Mouse (Mus musculus): Measurements from ENCODE around the gene Tmem215. TPM values are rescaled to one million over a fixed set of nuclear protein-coding genes. Genes with fewer than 3 reads are reported as not detected.

The Tmem215 gene
- 0.07 and 0.21 TPM in 2 replicates for polyA plus RNA-seq (2014; fragmentation: Nextera tagmentation; extraction: Ambion mirVana)

- Histone ChIP-seq H3K4me2 (ENCODE audit: low read depth, severe bottlenecking) (peak within 1 kb of the TSS; percentile 81), H3K27ac (replicated peaks; ENCODE audit: low read depth, low read length) (no peak within 1 kb of the TSS), H3K36me3 (ENCODE audit: control insufficient read depth, insufficient read depth, low read length) (no peaks in the 10 kb centered on the region), H3K9me3 (ENCODE audit: control insufficient read depth, low read length) (no peaks in the 10 kb centered on the region), H3K4me1 (ENCODE audit: control insufficient read depth, insufficient read depth, low read length) (no peaks in the 10 kb centered on the region), H3K4me3 (ENCODE audit: low read depth, low read length) (peak within 1 kb of the TSS; percentile 39), H3K27me3 (ENCODE audit: control insufficient read depth, insufficient read depth, low read length) (peaks cover 7% of the 10 kb centered on the region; the same call in 1 of the 2 replicates), H3K9ac (ENCODE audit: low read length) (peak within 1 kb of the TSS; percentile 45)
- DNase-seq (ENCODE audit: low spot score) (no peak), ATAC-seq (ENCODE audit: insufficient number of reproducible peaks, low FRiP score, low TSS enrichment, low read depth) (no peak)
- WGBS: 77% methylated on average over 10 of the region's 10 CpGs
These were observed at the start of gene Tmem215 for GRCm38 (mm10) chr4:40471880-40472279. Gene Tmem215 (plus strand): TSS chr4:40472180.

DNA sequence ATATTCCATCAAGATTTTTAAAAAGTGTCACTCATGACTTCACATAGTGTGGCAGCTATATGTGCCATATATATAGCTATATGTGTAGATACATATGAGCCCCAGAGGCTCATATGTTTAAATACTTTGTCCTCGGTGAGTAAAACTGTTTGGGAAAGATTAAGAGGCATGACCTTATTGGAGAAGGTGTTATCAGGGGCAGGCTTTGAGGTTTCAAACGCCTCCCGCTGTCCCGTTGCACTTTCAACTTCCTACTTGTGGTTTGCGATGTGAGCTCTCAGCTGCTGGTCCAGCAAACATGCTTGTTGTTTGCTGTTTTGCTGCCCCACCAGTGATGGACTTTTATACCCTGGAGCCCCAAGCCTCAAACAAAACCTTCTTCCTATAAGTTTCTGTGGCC, 40.1 kb upstream of the Tmem215 start:
- ATAC-seq (ENCODE audit: insufficient number of reproducible peaks, low FRiP score, low TSS enrichment, low read depth) (no peak), DNase-seq (ENCODE audit: low spot score) (no peak)
- H3K4me3 ChIP-seq (ENCODE audit: low read depth, low read length): no peak overlapping the region
- no peak overlapping the region for H3K27ac ChIP-seq (replicated peaks; ENCODE audit: low read depth, low read length)
- 73% methylated on average over 5 of the region's 5 CpGs for WGBS
- no peaks in the 10 kb centered on the region for H3K36me3 ChIP-seq (ENCODE audit: control insufficient read depth, insufficient read depth, low read length)
- no peak overlapping the region for H3K9ac ChIP-seq (ENCODE audit: low read length)
- H3K4me1 ChIP-seq (ENCODE audit: control insufficient read depth, insufficient read depth, low read length): no peaks in the 10 kb centered on the region
- no peak overlapping the region for H3K4me2 ChIP-seq (ENCODE audit: low read depth, severe bottlenecking)
- no peaks in the 10 kb centered on the region for H3K27me3 ChIP-seq (ENCODE audit: control insufficient read depth, insufficient read depth, low read length)
- no peaks in the 10 kb centered on the region for H3K9me3 ChIP-seq (ENCODE audit: control insufficient read depth, low read length)

- no peaks in the 10 kb centered on the region for H3K27me3 ChIP-seq (ENCODE audit: control insufficient read depth, insufficient read depth, low read length)
- no peaks in the 10 kb centered on the region for H3K9me3 ChIP-seq (ENCODE audit: control insufficient read depth, low read length)
- ATAC-seq (ENCODE audit: insufficient number of reproducible peaks, low FRiP score, low TSS enrichment, low read depth) (no peak), DNase-seq (ENCODE audit: low spot score) (no peak)
- no peaks in the 10 kb centered on the region for H3K4me1 ChIP-seq (ENCODE audit: control insufficient read depth, insufficient read depth, low read length)
- WGBS: 51% methylated on average over 3 of the region's 3 CpGs
- no peak overlapping the region for H3K4me2 ChIP-seq (ENCODE audit: low read depth, severe bottlenecking)
- no peak overlapping the region for H3K9ac ChIP-seq (ENCODE audit: low read length)
- H3K36me3 ChIP-seq (ENCODE audit: control insufficient read depth, insufficient read depth, low read length): no peaks in the 10 kb centered on the region
- H3K4me3 ChIP-seq (ENCODE audit: low read depth, low read length): no peak overlapping the region
- no peak overlapping the region for H3K27ac ChIP-seq (replicated peaks; ENCODE audit: low read depth, low read length)
These were observed 38.6 kb upstream of the Tmem215 start for GRCm38 (mm10) chr4:40433379-40433778.

DNA sequence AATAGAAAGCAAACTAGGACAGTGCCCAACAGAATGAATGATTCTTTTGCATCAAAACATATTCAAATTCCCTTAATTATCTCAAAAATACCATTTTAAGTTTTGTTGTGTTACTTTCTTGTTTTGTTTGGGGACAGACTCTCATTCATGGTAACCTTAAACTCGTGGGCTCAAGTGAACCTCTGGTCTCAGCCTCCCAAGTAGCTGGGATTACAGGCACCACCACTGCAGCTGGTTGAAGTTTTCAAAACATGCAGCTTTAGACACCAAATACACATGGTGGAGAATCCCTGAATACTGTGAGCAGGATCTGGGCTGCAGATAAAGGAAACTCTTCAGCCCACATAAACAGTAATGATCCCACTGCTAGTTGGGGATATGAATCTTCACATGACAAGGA, 37.6 kb upstream of the Tmem215 start:
- 64% methylated on average over 1 of the region's 1 CpGs for WGBS

DNA sequence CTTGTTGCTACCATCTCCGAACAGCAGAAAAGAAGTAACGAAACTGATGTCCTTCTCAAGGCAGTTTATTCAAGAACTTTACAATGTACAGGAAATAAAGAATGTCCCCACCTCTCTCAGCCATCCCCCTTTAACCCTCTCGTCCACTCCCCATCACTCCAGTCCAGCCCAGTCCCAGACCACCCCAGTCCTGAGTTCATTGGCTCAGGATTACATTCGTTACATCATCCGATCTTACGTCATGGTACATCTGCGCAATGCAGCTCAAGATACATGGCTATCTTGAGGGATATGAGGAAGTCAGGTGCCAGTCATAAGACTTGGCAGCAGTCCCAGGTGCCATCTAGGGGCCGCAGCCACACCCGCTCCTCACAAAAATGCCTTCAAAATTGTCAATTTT, 28.4 kb upstream of the Tmem215 start:
- no peaks in the 10 kb centered on the region for H3K36me3 ChIP-seq (ENCODE audit: control insufficient read depth, insufficient read depth, low read length)
- H3K4me3 ChIP-seq (ENCODE audit: low read depth, low read length): no peak overlapping the region
- no peaks in the 10 kb centered on the region for H3K4me1 ChIP-seq (ENCODE audit: control insufficient read depth, insufficient read depth, low read length)
- H3K27ac ChIP-seq (replicated peaks; ENCODE audit: low read depth, low read length): no peak overlapping the region
- no peak for DNase-seq (ENCODE audit: low spot score)
- 90% methylated on average over 9 of the region's 9 CpGs for WGBS
- ATAC-seq (ENCODE audit: insufficient number of reproducible peaks, low FRiP score, low TSS enrichment, low read depth): no peak
- H3K4me2 ChIP-seq (ENCODE audit: low read depth, severe bottlenecking): no peak overlapping the region
- H3K27me3 ChIP-seq (ENCODE audit: control insufficient read depth, insufficient read depth, low read length): no peaks in the 10 kb centered on the region
- H3K9ac ChIP-seq (ENCODE audit: low read length): no peak overlapping the region
- no peaks in the 10 kb centered on the region for H3K9me3 ChIP-seq (ENCODE audit: control insufficient read depth, low read length)

More for the DNA sequence above, 37.6 kb upstream of the Tmem215 start:
- DNase-seq (ENCODE audit: low spot score): no peak
- Histone ChIP-seq H3K4me3 (ENCODE audit: low read depth, low read length) (no peak overlapping the region), H3K27ac (replicated peaks; ENCODE audit: low read depth, low read length) (no peak overlapping the region), H3K9me3 (ENCODE audit: control insufficient read depth, low read length) (no peaks in the 10 kb centered on the region), H3K27me3 (ENCODE audit: control insufficient read depth, insufficient read depth, low read length) (no peaks in the 10 kb centered on the region), H3K4me1 (ENCODE audit: control insufficient read depth, insufficient read depth, low read length) (no peaks in the 10 kb centered on the region), H3K9ac (ENCODE audit: low read length) (no peak overlapping the region), H3K4me2 (ENCODE audit: low read depth, severe bottlenecking) (no peak overlapping the region), H3K36me3 (ENCODE audit: control insufficient read depth, insufficient read depth, low read length) (no peaks in the 10 kb centered on the region)
- no peak for ATAC-seq (ENCODE audit: insufficient number of reproducible peaks, low FRiP score, low TSS enrichment, low read depth)

GRCm38 (mm10) chr4:40472700-40473530, 935 bp downstream of the Tmem215 start:
- Histone ChIP-seq H3K4me3 (ENCODE audit: low read depth, low read length) (peak overlapping the region; percentile 39), H3K9me3 (ENCODE audit: control insufficient read depth, low read length) (no peaks in the 10 kb centered on the region), H3K36me3 (ENCODE audit: control insufficient read depth, insufficient read depth, low read length) (no peaks in the 10 kb centered on the region), H3K27ac (replicated peaks; ENCODE audit: low read depth, low read length) (no peak overlapping the region), H3K9ac (ENCODE audit: low read length) (peak overlapping the region; percentile 45), H3K4me1 (ENCODE audit: control insufficient read depth, insufficient read depth, low read length) (no peaks in the 10 kb centered on the region), H3K27me3 (ENCODE audit: control insufficient read depth, insufficient read depth, low read length) (peaks cover 7% of the 10 kb centered on the region; the same call in 1 of the 2 replicates), H3K4me2 (ENCODE audit: low read depth, severe bottlenecking) (peak overlapping the region; percentile 81)
- ATAC-seq (ENCODE audit: insufficient number of reproducible peaks, low FRiP score, low TSS enrichment, low read depth) (peak; percentile 78), DNase-seq (ENCODE audit: low spot score) (peak; percentile 78)
- WGBS: 5% methylated on average over 43 of the region's 55 CpGs

GRCm38 (mm10) chr4:40473911-40474310, 1.9 kb downstream of the Tmem215 start:
- no peak overlapping the region for H3K9ac ChIP-seq (ENCODE audit: low read length)
- no peaks in the 10 kb centered on the region for H3K9me3 ChIP-seq (ENCODE audit: control insufficient read depth, low read length)
- ATAC-seq (ENCODE audit: insufficient number of reproducible peaks, low FRiP score, low TSS enrichment, low read depth): no peak
- H3K27ac ChIP-seq (replicated peaks; ENCODE audit: low read depth, low read length): no peak overlapping the region
- no peak for DNase-seq (ENCODE audit: low spot score)
- H3K4me1 ChIP-seq (ENCODE audit: control insufficient read depth, insufficient read depth, low read length): no peaks in the 10 kb centered on the region
- H3K4me3 ChIP-seq (ENCODE audit: low read depth, low read length): no peak overlapping the region
- H3K36me3 ChIP-seq (ENCODE audit: control insufficient read depth, insufficient read depth, low read length): no peaks in the 10 kb centered on the region
- peaks cover 7% of the 10 kb centered on the region; the same call in 1 of the 2 replicates for H3K27me3 ChIP-seq (ENCODE audit: control insufficient read depth, insufficient read depth, low read length)
- H3K4me2 ChIP-seq (ENCODE audit: low read depth, severe bottlenecking): no peak overlapping the region
- 73% methylated on average over 9 of the region's 9 CpGs for WGBS

- H3K36me3 ChIP-seq (ENCODE audit: control insufficient read depth, insufficient read depth, low read length): no peaks in the 10 kb centered on the region
- H3K27ac ChIP-seq (replicated peaks; ENCODE audit: low read depth, low read length): no peak overlapping the region
- DNase-seq (ENCODE audit: low spot score) (peak; percentile 9), ATAC-seq (ENCODE audit: insufficient number of reproducible peaks, low FRiP score, low TSS enrichment, low read depth) (no peak)
- H3K4me3 ChIP-seq (ENCODE audit: low read depth, low read length): no peak overlapping the region
- WGBS: 94% methylated on average over 5 of the region's 5 CpGs
- no peak overlapping the region for H3K4me2 ChIP-seq (ENCODE audit: low read depth, severe bottlenecking)
- no peaks in the 10 kb centered on the region for H3K9me3 ChIP-seq (ENCODE audit: control insufficient read depth, low read length)
- no peak overlapping the region for H3K9ac ChIP-seq (ENCODE audit: low read length)
- no peaks in the 10 kb centered on the region for H3K4me1 ChIP-seq (ENCODE audit: control insufficient read depth, insufficient read depth, low read length)
- peaks cover 7% of the 10 kb centered on the region; the same call in 1 of the 2 replicates for H3K27me3 ChIP-seq (ENCODE audit: control insufficient read depth, insufficient read depth, low read length)
These were observed 6.0 kb downstream of the Tmem215 start for GRCm38 (mm10) chr4:40477963-40478362.

Measured in limb, embryonic 11.5 days (tissue).